Mouse (Mus musculus) cerebellum, adult 2 months (tissue): ENCODE measurements at regions not wholly inside any gene's neighbourhood (a gene's known extent, or its start where the extent isn't known, plus 50 kb on each side); places are given as distances from the start of the nearest gene placed in this dataset.

Source experiments
- CTCF ChIP-seq: fragments of 200-500 bp; IDR thresholded peaks from 2 replicates; pipeline ENCODE4 v1.5.1; 2011; ENCODE audit warnings: low read depth, mild to moderate bottlenecking, control low read depth, low read length, moderate library complexity, borderline replicate concordance; ENCODE audit not compliant: insufficient read depth
- POLR2A ChIP-seq: fragments of 200-500 bp; IDR thresholded peaks from 2 replicates; pipeline ENCODE4 v1.6.1; 2011; ENCODE audit warnings: low read length, control low read depth, borderline replicate concordance; ENCODE audit not compliant: insufficient read depth

DNA sequence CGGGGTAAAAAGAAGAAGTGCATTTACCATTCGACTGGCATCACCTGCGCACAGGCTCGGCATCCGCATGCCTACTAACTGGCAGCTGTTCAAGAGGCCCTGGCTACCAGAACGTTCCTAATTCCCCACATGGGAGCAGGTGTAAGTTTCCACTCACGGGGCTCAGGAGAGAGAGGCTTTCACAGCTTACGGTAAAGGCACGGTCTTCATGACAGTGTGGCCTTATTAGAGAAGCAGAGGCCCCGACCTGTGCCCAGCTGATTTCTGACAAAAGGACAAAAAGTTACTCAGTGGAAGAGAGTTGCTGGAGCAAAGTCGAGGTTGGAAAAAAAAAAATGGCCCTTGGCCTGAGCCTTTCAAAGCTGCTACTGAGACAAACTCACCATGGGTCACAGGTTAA is 62.0 kb downstream of the Cryaa start:
- TF ChIP-seq CTCF, result no peak
- TF ChIP-seq POLR2A, result no peak
